Mouse (Mus musculus) mammary gland, adult 2 months (tissue): ENCODE results near the gene Tmem233. TPM values are rescaled to one million over a fixed set of nuclear protein-coding genes. Genes with fewer than 3 reads are reported as not detected.

Experiments
- polyA plus RNA-seq: library from polyadenylated mRNA; depleted of rRNA; stranded (reverse); fragments of >200 nt; gene quantifications from 2 replicates; pipeline ENCODE4 v1.2.3, GENCODE M21; 2012; ENCODE audit warnings: low replicate concordance; rRNA removed

Gene Tmem233
- 0.11 and 38.8 TPM in 2 replicates for polyA plus RNA-seq

GRCm38 (mm10) chr5:116083081-116083480 is at the start of gene Tmem233:
TSS of gene Tmem233 (minus strand) at chr5:116083244.

DNA sequence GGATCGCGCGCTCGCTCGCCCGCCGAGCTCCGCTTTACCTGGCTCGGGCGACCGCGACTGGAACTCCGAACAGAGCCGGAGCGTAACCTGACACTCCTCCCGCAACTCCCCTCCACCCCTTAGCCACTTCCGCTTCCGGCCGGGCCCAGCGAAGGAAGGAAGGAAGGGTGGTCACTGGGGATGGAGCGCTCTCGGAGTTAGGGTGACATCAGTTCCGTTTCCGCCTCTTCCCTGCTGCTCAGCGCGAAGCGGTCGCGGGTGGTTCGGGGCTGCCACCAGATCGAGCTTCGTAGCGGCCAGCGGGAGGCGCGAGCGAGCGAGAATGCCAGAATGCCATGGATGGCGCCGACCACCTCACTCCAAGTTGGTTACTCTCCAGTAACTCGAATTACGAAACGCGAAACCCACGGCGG is 58.7 kb downstream of the Tmem233 start, which contains the start of gene Prkab1:
Gene Prkab1, minus strand, starts transcription at position 182 of the 413 bp plus-strand sequence.

Other genes with a start within 250 kb of the Tmem233 start
- 1.6 and 2.0 TPM in 2 replicates for gene Cit, start 238.0 kb downstream of the Tmem233 start, polyA plus RNA-seq
- gene Prkab1, start 58.7 kb downstream of the Tmem233 start, polyA plus RNA-seq = 67.0 and 81.8 TPM in 2 replicates
- 0.06 and 0.10 TPM in 2 replicates for gene Ccdc60, start 205.7 kb upstream of the Tmem233 start, polyA plus RNA-seq